Mouse (Mus musculus) small intestine, adult 2 months (tissue): ENCODE measurements around the gene Ppp1r16b. TPM values are rescaled to one million over a fixed set of nuclear protein-coding genes. Genes with fewer than 3 reads are reported as not detected.

Source experiments
- H3K27ac ChIP-seq: fragments of 200-500 bp; 2 replicates; pipeline ENCODE4 v1.5.1; 2012; ENCODE audit warnings: low read depth, low read length, control low read depth, inconsistent platforms; ENCODE audit not compliant: insufficient read depth
- H3K27me3 ChIP-seq: fragments of 200-500 bp; 2 replicates; pipeline ENCODE4 v1.6.1; 2012; ENCODE audit warnings: mild to moderate bottlenecking, moderate library complexity, low read length, inconsistent platforms; ENCODE audit not compliant: control insufficient read depth, insufficient read depth
- H3K36me3 ChIP-seq: fragments of 200-500 bp; 2 replicates; pipeline ENCODE4 v1.6.1; 2012; ENCODE audit warnings: mild to moderate bottlenecking, low read length, control low read depth, inconsistent platforms; ENCODE audit not compliant: control insufficient read depth, insufficient read depth
- H3K4me1 ChIP-seq: fragments of 200-500 bp; 2 replicates; pipeline ENCODE4 v1.6.1; 2012; ENCODE audit warnings: low read length, inconsistent platforms, mixed read lengths; ENCODE audit not compliant: control insufficient read depth, insufficient read depth, insufficient read length
- H3K4me3 ChIP-seq: fragments of 200-500 bp; 2 replicates; pipeline ENCODE4 v1.5.1; 2012; ENCODE audit warnings: low read depth, mild to moderate bottlenecking, control low read depth, inconsistent platforms, low read length, moderate library complexity
- CTCF ChIP-seq: fragments of 200-500 bp; IDR thresholded peaks from 2 replicates; pipeline ENCODE4 v1.5.1; 2012; ENCODE audit warnings: low read depth, mild to moderate bottlenecking, control low read depth, inconsistent platforms, low read length, moderate library complexity, mixed read lengths; ENCODE audit not compliant: insufficient replicate concordance, insufficient read length; ENCODE audit errors: extremely low read depth
- POLR2A ChIP-seq: fragments of 200-500 bp; IDR thresholded peaks from 2 replicates; pipeline ENCODE4 v1.6.1; 2012; ENCODE audit warnings: low read depth, mild to moderate bottlenecking, control low read depth, inconsistent platforms, low read length, moderate library complexity
- WGBS: fragments of 180-500 bp; shearing (Covaris S2); methylation state at CpG from one replicate; pipeline ENCODE4 v1.1.7; 2018; 5-methylcytosine and 5-hydroxymethylcytosine counted together
- polyA plus RNA-seq: library from polyadenylated mRNA; depleted of rRNA; stranded (reverse); fragments of >200 nt; gene quantifications from 2 replicates; pipeline ENCODE4 v1.2.3, GENCODE M21; 2012

Ppp1r16b gene
- polyA plus RNA-seq, 1 experiment = 3.9 TPM

DNA sequence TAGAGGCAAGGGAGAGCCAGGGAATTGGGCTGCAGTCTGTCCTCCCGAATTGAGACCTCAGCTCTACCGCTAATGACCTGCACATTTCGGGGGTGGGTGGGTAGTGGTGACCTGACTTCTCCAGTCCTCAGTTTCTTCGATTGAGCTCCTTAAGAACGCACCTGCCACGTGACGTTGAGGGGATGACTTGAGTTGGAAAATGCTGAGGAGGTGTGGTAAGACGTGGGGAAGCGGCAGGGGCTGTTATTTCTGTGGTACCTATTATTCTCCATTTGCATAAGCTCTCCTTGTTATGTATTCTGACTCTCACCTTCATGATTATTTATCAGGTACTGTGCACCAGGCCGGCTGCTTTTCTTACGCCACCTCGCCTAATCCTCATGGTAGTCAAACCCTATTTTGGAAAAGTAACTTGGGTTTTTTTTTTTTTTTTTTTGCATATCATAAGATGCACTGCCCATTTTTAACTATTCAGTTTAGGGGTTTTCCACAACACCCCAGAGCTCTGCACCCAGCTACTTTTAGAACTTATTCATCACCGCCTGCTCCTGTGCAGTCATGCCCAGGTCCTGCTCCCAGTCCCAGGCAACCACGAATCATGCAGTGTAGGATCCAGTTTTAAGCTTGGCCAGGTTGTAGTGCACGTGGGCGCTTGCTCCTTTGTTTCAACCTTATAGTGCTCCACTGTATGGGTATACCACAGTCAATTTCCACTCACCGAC lies 35.5 kb downstream of the Ppp1r16b start:
- Histone ChIP-seq H3K4me3 (no peak overlapping the region), H3K36me3 (no peaks in the 10 kb centered on the region), H3K27ac (peak overlapping the region; percentile 27; the same call in 1 of the 2 replicates), H3K27me3 (no peaks in the 10 kb centered on the region), H3K4me1 (no peaks in the 10 kb centered on the region)
- TF ChIP-seq CTCF = no peak
- no peak for TF ChIP-seq POLR2A
- 86% methylated on average over 17 of the region's 17 CpGs for WGBS

DNA sequence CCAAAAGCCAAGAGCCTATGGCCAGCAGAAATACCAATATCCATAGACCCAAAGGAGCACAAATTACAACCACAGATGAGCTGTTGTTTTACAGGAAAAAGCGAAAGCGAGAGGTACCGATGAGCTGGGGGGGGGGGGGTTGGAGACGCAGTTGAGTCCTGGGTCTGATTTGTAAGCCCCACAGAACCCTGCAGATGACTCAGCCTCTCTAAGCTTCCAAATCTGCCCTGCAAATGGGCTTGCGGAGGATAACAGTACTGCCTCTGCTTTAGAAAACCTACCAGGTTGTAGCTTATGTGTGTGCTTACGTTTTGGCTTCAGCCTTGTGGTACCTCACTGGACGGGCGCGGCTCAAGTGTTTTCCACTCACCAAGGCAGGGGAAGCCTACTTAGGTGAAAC lies 36.3 kb downstream of the Ppp1r16b start:
- 88% methylated on average over 9 of the region's 9 CpGs for WGBS
- H3K27ac ChIP-seq = peak overlapping the region; percentile 54; the same call in 1 of the 2 replicates

DNA sequence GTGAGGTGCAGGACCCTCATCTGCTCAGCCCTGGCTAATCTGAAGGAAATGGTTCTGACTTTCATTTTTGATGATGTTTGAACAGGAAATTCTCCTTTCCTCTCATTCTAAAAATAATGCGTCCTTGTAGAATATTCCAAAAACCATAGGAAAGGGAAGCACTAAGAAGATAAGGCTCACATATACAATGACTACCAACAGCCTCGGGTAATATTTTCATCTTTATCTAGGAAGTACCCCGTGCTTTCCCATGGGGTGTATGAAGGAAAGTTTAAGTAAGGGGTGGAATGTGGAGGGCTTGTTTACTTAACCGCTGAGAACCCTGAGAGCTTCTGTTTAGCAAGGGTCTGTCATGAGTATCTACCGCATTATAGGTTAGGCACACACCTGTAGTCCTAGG lies 37.0 kb downstream of the Ppp1r16b start:
- Histone ChIP-seq H3K4me3 (no peak overlapping the region), H3K27me3 (no peaks in the 10 kb centered on the region), H3K4me1 (no peaks in the 10 kb centered on the region), H3K36me3 (no peaks in the 10 kb centered on the region), H3K27ac (no peak overlapping the region)
- 52% methylated on average over 5 of the region's 5 CpGs for WGBS
- TF ChIP-seq CTCF (no peak), POLR2A (no peak)

More for the DNA sequence above, 36.3 kb downstream of the Ppp1r16b start:
- H3K4me3 ChIP-seq = no peak overlapping the region
- H3K4me1 ChIP-seq = no peaks in the 10 kb centered on the region
- H3K27me3 ChIP-seq = no peaks in the 10 kb centered on the region
- H3K36me3 ChIP-seq = no peaks in the 10 kb centered on the region
- TF ChIP-seq POLR2A (no peak), CTCF (no peak)

DNA sequence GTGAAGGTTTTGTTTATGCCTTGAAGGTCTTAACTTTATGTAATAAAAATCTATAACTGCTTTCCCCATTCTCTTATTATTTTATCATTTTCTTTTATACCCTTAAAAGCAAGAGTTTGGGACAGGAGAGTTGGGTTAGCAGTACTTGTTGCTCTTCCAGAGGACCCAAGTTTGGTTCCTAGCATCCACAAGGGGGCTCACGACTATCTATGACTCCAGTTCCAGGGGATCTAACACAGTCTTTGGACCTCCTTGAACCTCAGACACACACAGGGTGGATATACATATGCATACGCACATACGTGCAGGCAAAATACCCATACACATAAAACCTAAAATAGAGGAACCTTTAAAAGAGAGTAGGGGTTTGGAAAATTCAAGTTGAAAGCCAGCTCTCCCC lies 39.5 kb downstream of the Ppp1r16b start:
- TF ChIP-seq POLR2A (no peak), CTCF (no peak)
- peaks cover 3% of the 10 kb centered on the region; the same call in 1 of the 2 replicates for H3K4me1 ChIP-seq
- H3K27ac ChIP-seq = no peak overlapping the region
- WGBS = 64% methylated on average over 3 of the region's 3 CpGs
- no peak overlapping the region for H3K4me3 ChIP-seq
- no peaks in the 10 kb centered on the region for H3K36me3 ChIP-seq
- H3K27me3 ChIP-seq = no peaks in the 10 kb centered on the region

DNA sequence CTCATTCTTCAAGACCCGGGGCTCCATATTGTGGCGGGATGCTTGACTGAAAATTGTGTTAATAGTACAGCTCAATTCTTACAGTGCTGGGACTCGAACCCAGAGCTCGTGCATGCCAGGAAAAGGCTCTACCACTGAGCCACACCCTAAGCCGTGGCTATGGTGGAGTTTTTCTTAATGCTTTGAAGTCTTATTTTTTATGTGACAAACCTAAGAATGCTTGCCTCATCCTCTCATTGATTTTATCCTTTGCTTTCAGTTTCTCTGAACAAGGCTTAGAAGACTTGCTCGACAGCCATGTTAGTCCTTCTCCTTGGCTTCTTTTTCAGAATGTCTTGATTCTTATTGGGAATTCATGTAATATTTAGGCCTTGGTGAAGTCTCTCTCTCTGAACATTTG lies 40.3 kb downstream of the Ppp1r16b start:
- Histone ChIP-seq H3K27ac (no peak overlapping the region), H3K36me3 (no peaks in the 10 kb centered on the region), H3K4me1 (peaks cover 3% of the 10 kb centered on the region; the same call in 1 of the 2 replicates), H3K27me3 (no peaks in the 10 kb centered on the region), H3K4me3 (no peak overlapping the region)
- 57% methylated on average over 6 of the region's 6 CpGs for WGBS
- TF ChIP-seq CTCF (no peak), POLR2A (no peak)

DNA sequence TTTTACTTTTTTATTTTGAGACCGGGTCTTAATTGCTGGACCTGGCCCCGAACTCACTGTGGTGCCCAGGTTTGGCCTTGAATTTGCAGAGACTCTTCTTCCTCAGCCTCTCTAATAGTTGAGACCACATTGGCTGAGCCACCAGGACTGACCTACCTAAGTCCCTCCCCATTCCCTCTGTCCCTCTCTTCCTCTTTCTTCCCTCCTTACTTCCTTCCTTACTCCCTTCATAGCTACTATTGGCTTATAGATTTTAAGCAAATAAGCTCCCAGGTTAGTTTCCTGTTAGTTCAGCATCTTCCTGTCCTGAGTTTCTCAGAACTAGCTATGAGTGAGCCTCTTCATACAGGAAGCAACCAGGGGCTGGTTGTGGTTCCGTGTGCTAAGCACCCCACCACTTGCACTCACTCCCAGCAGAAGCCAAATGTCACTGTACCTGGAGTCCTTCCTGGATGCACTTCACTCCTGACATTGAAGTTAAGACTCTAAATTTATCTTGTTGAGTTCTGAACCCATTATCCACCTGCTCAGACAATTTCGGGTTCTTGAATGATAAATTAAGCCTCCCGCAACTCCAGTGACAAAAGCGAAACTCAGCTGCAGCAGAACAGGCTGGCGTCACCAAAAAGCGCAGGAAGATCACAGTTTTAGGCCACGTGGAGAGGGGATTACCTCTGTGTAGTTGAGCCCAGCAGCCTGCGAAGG lies 41.7 kb downstream of the Ppp1r16b start:
- Histone ChIP-seq H3K27me3 (no peaks in the 10 kb centered on the region), H3K4me3 (no peak overlapping the region), H3K27ac (peak overlapping the region; percentile 71), H3K4me1 (peaks cover 3% of the 10 kb centered on the region; the same call in 1 of the 2 replicates), H3K36me3 (no peaks in the 10 kb centered on the region)
- no peak for TF ChIP-seq POLR2A
- TF ChIP-seq CTCF = no peak
- WGBS = 79% methylated on average over 10 of the region's 10 CpGs

DNA sequence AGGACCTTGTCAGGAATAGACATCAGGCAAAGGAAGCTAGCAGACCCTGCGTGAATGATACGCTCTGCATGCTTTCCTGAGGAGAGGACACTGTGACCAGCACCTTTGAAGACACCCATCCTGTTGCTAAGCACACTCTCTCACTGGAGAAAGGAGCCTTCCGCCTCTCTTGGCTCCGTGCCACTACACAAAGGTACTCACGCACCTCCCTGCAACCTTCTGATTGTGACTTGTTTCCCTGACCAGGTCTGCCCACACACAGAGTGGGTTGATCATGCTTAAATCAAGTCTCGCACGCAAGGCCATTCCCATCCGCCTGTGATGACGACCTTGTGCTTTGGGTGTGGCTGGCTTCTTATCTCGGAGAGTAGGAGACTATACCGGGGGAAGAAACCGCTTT lies 42.9 kb downstream of the Ppp1r16b start:
- Histone ChIP-seq H3K27me3 (no peaks in the 10 kb centered on the region), H3K36me3 (no peaks in the 10 kb centered on the region), H3K4me3 (no peak overlapping the region), H3K27ac (0 out of 2 replicates have a peak overlapping the region, but pooled peaks have one; percentile 68), H3K4me1 (peaks cover 3% of the 10 kb centered on the region; the same call in 1 of the 2 replicates)
- TF ChIP-seq POLR2A (no peak), CTCF (no peak)
- WGBS = 44% methylated on average over 12 of the region's 12 CpGs
